Mouse (Mus musculus) megakaryocyte progenitor cell, adult 5-6 weeks (primary cell): ENCODE measurements at regions not wholly inside any gene's neighbourhood (a gene's known extent, or its start where the extent isn't known, plus 50 kb on each side); places are given as distances from the start of the nearest gene placed in this dataset.

Experiments used
- ATAC-seq: replicated peaks from 2 replicates; pipeline ENCODE4 v1.8.0; 2016; ENCODE audit warnings: mild to moderate bottlenecking, moderate TSS enrichment, inconsistent platforms; ENCODE audit not compliant: poor library complexity

DNA sequence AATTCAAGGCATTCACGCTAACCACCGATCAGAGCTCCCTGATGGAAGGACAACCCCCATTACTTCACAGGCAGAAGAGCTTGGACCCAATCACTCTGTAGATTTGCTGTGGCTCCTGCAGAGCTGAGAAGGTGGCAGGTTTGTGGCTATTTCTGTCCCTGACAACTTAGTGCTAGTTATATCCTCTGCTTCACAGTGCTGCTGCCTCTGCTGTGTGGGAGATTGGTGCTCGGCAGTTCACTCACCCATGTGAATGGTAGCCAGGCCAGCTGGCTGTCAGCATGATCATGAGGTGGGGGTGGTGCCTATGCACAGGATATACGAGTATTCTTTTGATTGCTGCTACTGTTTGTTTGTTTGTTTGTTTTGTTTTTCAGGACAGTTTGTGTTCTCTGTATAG lies 113.9 kb downstream of the Gm10131 start:
- ATAC-seq, result no peak

DNA sequence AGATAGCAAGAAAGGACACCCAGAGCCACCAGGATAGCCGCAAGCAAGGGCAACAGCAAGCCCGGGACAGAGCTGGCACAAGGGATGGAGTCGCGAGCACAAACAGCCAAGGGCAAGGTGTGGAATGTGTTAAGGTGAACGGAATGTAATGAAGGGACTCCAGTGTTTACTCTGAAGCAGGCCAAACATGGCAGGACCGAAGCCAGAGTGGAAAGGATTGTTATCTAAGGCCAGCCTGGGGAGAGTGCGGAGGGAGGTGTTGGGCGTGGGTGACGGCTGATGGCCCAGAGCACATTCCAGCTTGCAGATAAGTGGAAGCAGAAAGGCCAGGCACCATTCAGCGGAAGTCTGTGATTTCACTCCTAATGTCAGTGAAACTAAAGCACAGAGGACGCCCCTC lies 118.6 kb downstream of the Gm10131 start:
- ATAC-seq, result peak; percentile 34; the same call in 1 of the 2 replicates

DNA sequence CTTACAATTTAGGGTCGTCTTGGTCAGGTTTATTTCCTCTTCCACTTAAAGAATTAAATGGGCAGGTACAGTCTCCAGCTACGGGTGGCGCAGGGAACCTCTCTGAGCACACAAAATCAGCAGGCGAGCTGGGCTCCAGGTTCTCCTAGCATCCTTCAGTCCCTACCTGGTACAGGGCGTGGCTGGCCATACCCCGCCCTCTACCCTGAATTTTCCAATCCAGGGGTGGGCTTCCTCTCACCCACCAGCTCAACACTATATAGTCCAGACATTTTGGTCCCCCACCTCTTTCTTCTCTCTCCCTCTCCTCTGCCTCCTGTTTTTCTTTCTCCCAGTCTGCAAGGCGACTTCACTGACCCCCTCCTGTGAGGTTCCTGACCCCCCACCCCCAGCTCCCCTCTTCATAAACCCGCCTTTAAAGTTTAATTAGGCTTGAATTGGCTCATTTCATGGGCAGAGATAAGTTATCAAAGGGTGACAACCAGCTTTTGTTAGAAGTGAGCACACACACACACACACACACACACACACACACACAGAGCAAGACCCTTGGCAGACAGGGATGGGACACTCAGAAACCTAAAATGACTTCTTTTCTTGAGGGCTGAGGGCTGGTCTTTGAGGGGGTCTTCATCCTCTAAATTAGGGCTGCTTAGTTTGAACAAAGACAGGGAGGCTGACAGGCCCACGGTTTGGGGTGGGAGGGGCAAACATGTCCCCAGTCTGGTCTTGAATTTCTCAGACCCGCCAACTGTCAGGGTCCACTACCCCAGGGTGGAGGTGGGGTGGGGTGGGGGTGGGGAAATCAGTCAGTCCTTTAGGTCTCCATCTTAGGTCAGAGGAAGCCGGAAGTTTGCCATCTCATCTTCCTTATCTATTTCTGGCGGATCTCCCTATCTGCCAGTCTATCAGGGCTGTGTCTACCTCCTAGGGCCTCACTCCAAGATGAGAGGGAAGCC lies 119.3 kb downstream of the Gm10131 start:
- ATAC-seq, result no peak

DNA sequence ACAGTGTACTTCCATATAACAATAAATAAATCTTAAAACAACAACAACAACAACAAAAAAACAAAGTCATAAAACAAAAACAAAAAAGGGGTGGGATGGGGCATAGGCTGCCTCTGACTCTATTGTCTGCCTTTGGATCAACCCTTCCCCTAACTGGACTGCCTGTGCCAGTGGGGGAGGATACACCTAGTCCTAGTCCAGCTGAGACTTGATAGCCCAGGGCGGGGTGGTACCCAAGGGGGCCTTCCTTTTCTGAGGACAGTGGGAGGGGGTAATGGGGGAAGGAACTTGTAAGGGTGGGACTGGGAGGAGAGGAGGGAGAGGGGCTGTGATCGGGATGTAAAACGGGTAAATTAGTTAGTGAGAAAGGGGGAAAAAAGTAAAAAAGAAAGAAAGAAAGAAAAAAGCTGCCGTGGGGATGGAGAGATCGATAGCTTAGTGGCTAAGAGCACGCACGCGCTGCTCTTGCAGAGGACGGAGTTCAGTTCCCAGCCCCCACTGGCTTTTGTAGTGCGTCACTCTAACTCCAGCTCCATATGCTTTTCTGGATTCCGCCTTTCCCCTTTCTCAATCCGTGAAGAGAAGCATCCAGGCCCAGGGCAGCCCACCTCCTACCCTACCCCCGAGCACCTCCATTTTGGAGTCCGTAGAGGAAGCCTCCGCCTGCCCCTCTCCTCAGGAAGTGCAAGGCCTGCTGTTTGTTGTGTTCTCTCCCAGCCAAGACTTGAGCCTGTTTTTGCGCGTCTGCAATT lies 120.2 kb downstream of the Gm10131 start:
- ATAC-seq, result no peak

- peak; percentile 86 for ATAC-seq
Observed at GRCm38 (mm10) chr8:33990039-33990438, 121.5 kb downstream of the Gm10131 start.

- no peak for ATAC-seq
Observed at GRCm38 (mm10) chr8:33987755-33988104, 123.8 kb downstream of the Gm10131 start.

GRCm38 (mm10) chr8:33987091-33987754 lies 124.3 kb downstream of the Gm10131 start:
- ATAC-seq, result no peak

DNA sequence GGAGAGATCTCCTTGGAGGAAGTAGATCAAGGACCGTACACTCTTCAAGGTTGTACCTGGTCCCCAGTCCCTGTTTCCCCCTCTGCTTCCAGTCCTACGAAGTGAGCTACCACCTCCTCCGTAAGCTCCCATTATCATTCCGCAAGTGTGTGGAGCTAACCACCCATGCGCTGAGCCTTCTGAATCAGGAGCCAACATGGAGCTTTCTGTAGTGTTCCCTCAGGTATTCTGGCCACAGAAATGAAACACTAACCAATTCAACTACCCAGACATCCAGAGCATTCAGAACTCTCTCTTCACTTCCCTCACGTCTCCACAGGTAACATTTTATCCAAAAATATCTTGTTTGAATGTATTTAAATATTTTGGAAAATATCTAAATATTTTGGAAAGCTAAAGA lies 124.9 kb downstream of the Gm10131 start:
- ATAC-seq, result no peak

GRCm38 (mm10) chr8:33985430-33985977 lies 126.0 kb downstream of the Gm10131 start:
- ATAC-seq, result peak; percentile 82

DNA sequence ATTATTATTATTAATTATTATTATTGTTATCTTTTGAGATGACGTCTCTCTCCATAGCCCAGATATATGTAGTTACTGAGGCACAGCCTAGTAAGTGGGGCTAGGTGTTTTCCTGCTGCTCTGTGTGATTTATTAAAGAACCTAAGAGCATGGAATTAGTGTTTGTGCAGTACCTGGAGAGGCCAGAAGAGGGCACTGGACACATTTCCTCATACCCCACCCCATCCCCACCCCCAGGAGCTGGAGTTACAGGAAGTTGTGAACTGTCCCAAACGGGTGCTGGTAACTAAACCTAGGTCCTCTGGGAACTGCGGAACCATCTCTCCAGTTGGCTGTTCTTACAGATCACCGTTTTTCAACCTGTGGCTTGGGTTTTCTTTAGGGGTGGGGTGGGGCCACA lies 129.9 kb downstream of the Gm10131 start:
- ATAC-seq, result peak; percentile 73

DNA sequence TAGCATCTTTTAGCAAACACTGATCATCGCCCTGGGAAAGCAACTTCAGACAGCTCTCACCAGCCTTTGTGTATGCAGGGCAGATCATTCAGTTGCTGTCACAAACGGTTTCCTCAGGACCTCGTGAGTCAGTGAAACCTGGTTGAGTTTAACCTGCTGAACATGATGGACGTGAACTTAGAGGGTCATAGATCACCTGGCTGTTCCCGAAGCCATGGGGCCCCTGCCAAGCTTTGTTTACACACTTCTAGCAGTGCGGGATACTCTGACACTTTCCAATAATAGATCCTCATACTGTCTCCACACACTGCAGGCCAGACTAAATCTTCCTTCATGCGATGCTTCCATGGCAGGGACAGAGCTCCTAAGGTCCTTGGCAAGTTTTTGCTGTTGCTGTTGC lies 130.5 kb downstream of the Gm10131 start:
- ATAC-seq, result no peak
